Mouse (Mus musculus) liver, postnatal 0 days (tissue): ENCODE results near the gene Col28a1.

Source experiments
- CTCF ChIP-seq: sonication (generic); IDR thresholded peaks from 2 replicates; pipeline ENCODE4 v1.5.1; 2016; ENCODE audit warnings: antibody characterized with exemption, low read depth
- EP300 ChIP-seq: IDR thresholded peaks from 2 replicates; pipeline ENCODE4 v1.6.1; 2016; ENCODE audit warnings: antibody characterized with exemption, low read depth, mild to moderate bottlenecking

- TF ChIP-seq CTCF, result peak; percentile 52
- no peak for TF ChIP-seq EP300
These were observed 16.8 kb upstream of the Col28a1 start, which contains the start of gene Mios for GRCm38 (mm10) chr6:8209047-8209865.
